In the genomic region with DNA sequence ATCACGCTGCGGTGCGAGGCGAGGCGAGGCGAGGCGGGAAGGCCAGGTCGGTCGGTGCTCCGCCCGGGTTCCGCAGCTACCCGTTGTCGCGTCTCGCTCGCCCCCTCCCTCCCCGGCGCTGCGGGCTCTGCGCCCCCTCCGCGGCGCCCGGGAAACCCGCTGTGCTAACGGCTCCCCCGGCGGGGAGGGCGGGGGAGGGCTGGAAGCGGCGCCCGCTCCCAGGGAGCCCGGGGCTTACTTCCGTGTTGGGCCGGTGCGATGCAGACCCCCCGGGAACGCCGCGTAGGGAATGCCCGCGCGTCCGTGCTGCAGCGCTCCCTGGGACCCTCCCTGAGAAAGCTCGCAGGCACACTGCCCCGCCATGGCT, we compare ENCODE assay signal across 7 mouse cellular contexts. TPM values are rescaled to one million over a fixed set of nuclear protein-coding genes. Genes with fewer than 3 reads are reported as not detected.
A peak's percentile ranks its signal among the peaks of the same experiment; 100 is the strongest.
DNase-seq lines count a peak whose midpoint lies in the region; ATAC-seq and TF ChIP-seq lines count a peak whose summit lies in the region.

No protein-coding gene starts in this region.

- no peak for TF ChIP-seq CTCF in small intestine, adult 2 months (IDR thresholded peaks at IDR 0.05; ENCODE audit: extremely low read depth, insufficient read length, insufficient replicate concordance, low read depth, low read length)

- no peaks in the 10 kb centered on the region for H3K36me3 ChIP-seq in neural tube, embryonic 11.5 days (ENCODE audit: control insufficient read depth, insufficient read depth, low read length)
- peaks cover 6% of the 10 kb centered on the region for H3K36me3 ChIP-seq in forebrain, embryonic 11.5 days (ENCODE audit: control insufficient read depth, insufficient read depth, low read length)
- H3K36me3 ChIP-seq in limb, embryonic 15.5 days, result peaks cover 4% of the 10 kb centered on the region; the same call in 1 of the 2 replicates
- H3K36me3 ChIP-seq in small intestine, adult 2 months (ENCODE audit: control insufficient read depth, insufficient read depth, low read length), result peaks cover 8% of the 10 kb centered on the region

- TF ChIP-seq POLR2A in small intestine, adult 2 months (IDR thresholded peaks at IDR 0.05; ENCODE audit: low read depth, low read length), result no peak; the same call in 1 of the 2 replicates

- H3K27ac ChIP-seq in neural tube, embryonic 11.5 days (ENCODE audit: low read depth, low read length), result peak overlapping the region; percentile 98
- peak overlapping the region; percentile 98 for H3K27ac ChIP-seq in forebrain, embryonic 11.5 days (ENCODE audit: low read depth, low read length)
- H3K27ac ChIP-seq in limb, embryonic 15.5 days, result peak overlapping the region; percentile 99
- peak overlapping the region; percentile 82 for H3K27ac ChIP-seq in small intestine, adult 2 months (ENCODE audit: insufficient read depth, low read depth, low read length)

- peak; percentile 43 for ATAC-seq in neural tube, embryonic 11.5 days (ENCODE audit: insufficient read depth, low FRiP score, low TSS enrichment)
- ATAC-seq in forebrain, embryonic 11.5 days (replicated peaks; ENCODE audit: low FRiP score), result peak; percentile 63
- no peak; the same call in 1 of the 2 replicates for ATAC-seq in limb, embryonic 15.5 days (ENCODE audit: insufficient number of reproducible peaks, low FRiP score, low TSS enrichment, low read depth)

- under 1% methylated on average over 33 of the region's 48 CpGs for WGBS in neural tube, embryonic 11.5 days
- 0% methylated on average over 26 of the region's 48 CpGs for WGBS in forebrain, embryonic 11.5 days
- under 1% methylated on average over 37 of the region's 48 CpGs for WGBS in limb, embryonic 15.5 days
- 0% methylated on average over 48 of the region's 48 CpGs for WGBS in small intestine, adult 2 months

- H3K4me2 ChIP-seq in neural tube, embryonic 11.5 days (ENCODE audit: low read depth), result peak overlapping the region; percentile 56
- H3K4me2 ChIP-seq in forebrain, embryonic 11.5 days (ENCODE audit: low read depth, low read length, severe bottlenecking), result peak overlapping the region; percentile 55
- peak overlapping the region; percentile 48 for H3K4me2 ChIP-seq in limb, embryonic 15.5 days

- H3K4me1 ChIP-seq in neural tube, embryonic 11.5 days (ENCODE audit: control insufficient read depth, insufficient read depth, low read length), result no peaks in the 10 kb centered on the region
- H3K4me1 ChIP-seq in forebrain, embryonic 11.5 days (replicated peaks; ENCODE audit: control insufficient read depth, insufficient read depth, low read length), result no peaks in the 10 kb centered on the region; the same call in 1 of the 2 replicates
- peaks cover 3% of the 10 kb centered on the region; the same call in 1 of the 2 replicates for H3K4me1 ChIP-seq in limb, embryonic 15.5 days
- no peaks in the 10 kb centered on the region; the same call in 1 of the 2 replicates for H3K4me1 ChIP-seq in small intestine, adult 2 months (ENCODE audit: control insufficient read depth, insufficient read depth, insufficient read length, low read length)

- DNase-seq in neural tube, embryonic 11.5 days (ENCODE audit: low spot score), result no peak
- DNase-seq in neural tube, embryonic 10.5 days (ENCODE audit: extremely low spot score, low spot score), result no peak
- DNase-seq in forebrain, embryonic 11.5 days (ENCODE audit: low spot score), result no peak
- DNase-seq in frontal cortex, postnatal 14 days (ENCODE audit: low spot score in 2 of 2), result no peak
- DNase-seq in right cerebral cortex, adult 18-20 months, result no peak

- no peaks in the 10 kb centered on the region for H3K9me3 ChIP-seq in neural tube, embryonic 11.5 days (ENCODE audit: control insufficient read depth, low read length)
- no peaks in the 10 kb centered on the region for H3K9me3 ChIP-seq in forebrain, embryonic 11.5 days (ENCODE audit: control insufficient read depth, low read length)
- no peaks in the 10 kb centered on the region for H3K9me3 ChIP-seq in limb, embryonic 15.5 days

- no peaks in the 10 kb centered on the region for H3K27me3 ChIP-seq in neural tube, embryonic 11.5 days (ENCODE audit: control insufficient read depth, insufficient read depth, low read length)
- H3K27me3 ChIP-seq in forebrain, embryonic 11.5 days (ENCODE audit: control insufficient read depth, insufficient read depth, low read length), result no peaks in the 10 kb centered on the region
- H3K27me3 ChIP-seq in limb, embryonic 15.5 days, result no peaks in the 10 kb centered on the region
- no peaks in the 10 kb centered on the region for H3K27me3 ChIP-seq in small intestine, adult 2 months (ENCODE audit: control insufficient read depth, insufficient read depth, low read length)

- H3K9ac ChIP-seq in neural tube, embryonic 11.5 days (ENCODE audit: low read length), result peak overlapping the region; percentile 96
- H3K9ac ChIP-seq in forebrain, embryonic 11.5 days (ENCODE audit: low read length), result peak overlapping the region; percentile 100
- H3K9ac ChIP-seq in limb, embryonic 15.5 days, result peak overlapping the region; percentile 99

- peak overlapping the region; percentile 98 for H3K4me3 ChIP-seq in neural tube, embryonic 11.5 days (ENCODE audit: low read depth, low read length)
- peak overlapping the region; percentile 100 for H3K4me3 ChIP-seq in forebrain, embryonic 11.5 days (ENCODE audit: low read depth, low read length)
- H3K4me3 ChIP-seq in limb, embryonic 15.5 days, result peak overlapping the region; percentile 86
- H3K4me3 ChIP-seq in small intestine, adult 2 months (ENCODE audit: low read depth, low read length), result peak overlapping the region; percentile 76

RNA-seq across cellular contexts. Expression of gene Hnrnpk, which starts 0.4 kb away (rescaled TPM):
- 2,400 and 2,440 TPM in 2 replicates for polyA plus RNA-seq in neural tube, embryonic 11.5 days (2014; fragmentation: Nextera tagmentation; extraction: Ambion mirVana)
- 2,577 and 2,646 TPM in 2 replicates for polyA plus RNA-seq in forebrain, embryonic 11.5 days (2014; fragmentation: Nextera tagmentation; extraction: Ambion mirVana)
- 1,317 and 1,364 TPM in 2 replicates for polyA plus RNA-seq in limb, embryonic 15.5 days (2015; fragmentation: Nextera tagmentation; extraction: Ambion mirVana)
- polyA plus RNA-seq in small intestine, adult 2 months (2012; rRNA removed), result 36.9 and 97.8 TPM in 2 replicates

RNA-seq across cellular contexts. Expression of gene Rmi1, which starts 0.7 kb away (rescaled TPM):
- polyA plus RNA-seq in neural tube, embryonic 11.5 days (2014; fragmentation: Nextera tagmentation; extraction: Ambion mirVana), result 29.8 and 32.1 TPM in 2 replicates
- 35.9 and 40.9 TPM in 2 replicates for polyA plus RNA-seq in forebrain, embryonic 11.5 days (2014; fragmentation: Nextera tagmentation; extraction: Ambion mirVana)
- 22.8 and 24.5 TPM in 2 replicates for polyA plus RNA-seq in limb, embryonic 15.5 days (2015; fragmentation: Nextera tagmentation; extraction: Ambion mirVana)
- polyA plus RNA-seq in small intestine, adult 2 months (2012; rRNA removed), result 2.8 and 5.5 TPM in 2 replicates

RNA-seq across cellular contexts. Expression of gene 2210016F16Rik, which starts 17.7 kb away (rescaled TPM):
- 31.2 and 32.2 TPM in 2 replicates for polyA plus RNA-seq in neural tube, embryonic 11.5 days (2014; fragmentation: Nextera tagmentation; extraction: Ambion mirVana)
- 27.6 and 30.7 TPM in 2 replicates for polyA plus RNA-seq in forebrain, embryonic 11.5 days (2014; fragmentation: Nextera tagmentation; extraction: Ambion mirVana)
- polyA plus RNA-seq in limb, embryonic 15.5 days (2015; fragmentation: Nextera tagmentation; extraction: Ambion mirVana), result 27.7 and 29.7 TPM in 2 replicates
- polyA plus RNA-seq in small intestine, adult 2 months (2012; rRNA removed), result 44.2 and 171 TPM in 2 replicates

RNA-seq across cellular contexts. Expression of gene Kif27, which starts 43.8 kb away (rescaled TPM):
- 1.0 and 1.7 TPM in 2 replicates for polyA plus RNA-seq in neural tube, embryonic 11.5 days (2014; fragmentation: Nextera tagmentation; extraction: Ambion mirVana)
- 1.3 and 1.7 TPM in 2 replicates for polyA plus RNA-seq in forebrain, embryonic 11.5 days (2014; fragmentation: Nextera tagmentation; extraction: Ambion mirVana)
- polyA plus RNA-seq in limb, embryonic 15.5 days (2015; fragmentation: Nextera tagmentation; extraction: Ambion mirVana), result 0.43 and 0.45 TPM in 2 replicates
- 0.03 and 0.32 TPM in 2 replicates for polyA plus RNA-seq in small intestine, adult 2 months (2012; rRNA removed)

Comparison
In these comparisons a context has a peak if more than half of its experiments do, and no peak if none do; other contexts are left out.
1. RNA of gene Hnrnpk, which starts 0.4 kb away (polyA plus RNA-seq): 2,577 to 2,646 TPM in forebrain, embryonic 11.5 days, 2,400 to 2,440 TPM in neural tube, embryonic 11.5 days and 1,317 to 1,364 TPM in limb, embryonic 15.5 days; 36.9 to 97.8 TPM in small intestine, adult 2 months; every median in the first group is over 10 times any median in the second.
2. Peak in every context shown above with its lines, with median percentiles within 50 percentile points of each other: H3K27ac ChIP-seq, H3K4me2 ChIP-seq, H3K4me3 ChIP-seq and H3K9ac ChIP-seq.